Mouse (Mus musculus): ENCODE measurements around the gene Olfr584. TPM values are rescaled to one million over a fixed set of nuclear protein-coding genes. Genes with fewer than 3 reads are reported as not detected.

Gene Olfr584
- polyA plus RNA-seq (2014; fragmentation: Nextera tagmentation; extraction: Ambion mirVana): not detected in 2 replicates

GRCm38 (mm10) chr7:103081585-103081984 is at the start of gene Olfr584:
Gene Olfr584, plus strand, starts transcription at chr7:103081885.
- Histone ChIP-seq H3K4me2 (ENCODE audit: low read depth, low read length) (no peak within 1 kb of the TSS), H3K27ac (ENCODE audit: low read depth, low read length) (no peak within 1 kb of the TSS), H3K36me3 (ENCODE audit: control insufficient read depth, insufficient read depth, low read length) (no peaks in the 10 kb centered on the region), H3K4me1 (ENCODE audit: control insufficient read depth, insufficient read depth, low read length) (no peaks in the 10 kb centered on the region), H3K4me3 (ENCODE audit: low read depth, low read length) (no peak within 1 kb of the TSS), H3K9me3 (ENCODE audit: control insufficient read depth, low read length) (no peaks in the 10 kb centered on the region; the same call in 1 of the 2 replicates), H3K27me3 (ENCODE audit: control insufficient read depth, insufficient read depth, low read length) (no peaks in the 10 kb centered on the region), H3K9ac (replicated peaks; ENCODE audit: low read depth, low read length) (no peak within 1 kb of the TSS)
- 85% methylated on average over 1 of the region's 1 CpGs for WGBS
- ATAC-seq (ENCODE audit: low read depth): no peak

- H3K9ac ChIP-seq (replicated peaks; ENCODE audit: low read depth, low read length): no peak within 1 kb of the TSS
- H3K27me3 ChIP-seq (ENCODE audit: control insufficient read depth, insufficient read depth, low read length): no peaks in the 10 kb centered on the region
- H3K4me1 ChIP-seq (ENCODE audit: control insufficient read depth, insufficient read depth, low read length): no peaks in the 10 kb centered on the region
- ATAC-seq (ENCODE audit: low read depth): no peak
- no peak within 1 kb of the TSS for H3K4me2 ChIP-seq (ENCODE audit: low read depth, low read length)
- H3K36me3 ChIP-seq (ENCODE audit: control insufficient read depth, insufficient read depth, low read length): no peaks in the 10 kb centered on the region
- H3K27ac ChIP-seq (ENCODE audit: low read depth, low read length): no peak within 1 kb of the TSS
- no peak within 1 kb of the TSS for H3K4me3 ChIP-seq (ENCODE audit: low read depth, low read length)
- H3K9me3 ChIP-seq (ENCODE audit: control insufficient read depth, low read length): no peaks in the 10 kb centered on the region
These were observed 44.0 kb upstream of the Olfr584 start, which contains the start of gene Olfr582 for GRCm38 (mm10) chr7:103037724-103038123. Gene Olfr582, plus strand, starts transcription at chr7:103038024.

GRCm38 (mm10) chr7:103051000-103051399 is 30.7 kb upstream of the Olfr584 start, which contains the start of gene Olfr583:
Gene Olfr583, plus strand, starts transcription at chr7:103051300.
- no peak within 1 kb of the TSS for H3K4me2 ChIP-seq (ENCODE audit: low read depth, low read length)
- H3K27ac ChIP-seq (ENCODE audit: low read depth, low read length): no peak within 1 kb of the TSS
- H3K9ac ChIP-seq (replicated peaks; ENCODE audit: low read depth, low read length): no peak within 1 kb of the TSS
- no peak for ATAC-seq (ENCODE audit: low read depth)
- H3K36me3 ChIP-seq (ENCODE audit: control insufficient read depth, insufficient read depth, low read length): no peaks in the 10 kb centered on the region
- H3K27me3 ChIP-seq (ENCODE audit: control insufficient read depth, insufficient read depth, low read length): no peaks in the 10 kb centered on the region
- no peaks in the 10 kb centered on the region for H3K9me3 ChIP-seq (ENCODE audit: control insufficient read depth, low read length)
- H3K4me3 ChIP-seq (ENCODE audit: low read depth, low read length): no peak within 1 kb of the TSS
- H3K4me1 ChIP-seq (ENCODE audit: control insufficient read depth, insufficient read depth, low read length): no peaks in the 10 kb centered on the region
- WGBS: 98% methylated on average over 1 of the region's 1 CpGs

- no peaks in the 10 kb centered on the region for H3K4me1 ChIP-seq (ENCODE audit: control insufficient read depth, insufficient read depth, low read length)
- H3K9me3 ChIP-seq (ENCODE audit: control insufficient read depth, low read length): no peaks in the 10 kb centered on the region
- no peak within 1 kb of the TSS for H3K9ac ChIP-seq (replicated peaks; ENCODE audit: low read depth, low read length)
- H3K27me3 ChIP-seq (ENCODE audit: control insufficient read depth, insufficient read depth, low read length): no peaks in the 10 kb centered on the region
- ATAC-seq (ENCODE audit: low read depth): no peak
- H3K4me2 ChIP-seq (ENCODE audit: low read depth, low read length): no peak within 1 kb of the TSS
- H3K27ac ChIP-seq (ENCODE audit: low read depth, low read length): no peak within 1 kb of the TSS
- H3K4me3 ChIP-seq (ENCODE audit: low read depth, low read length): no peak within 1 kb of the TSS
- 93% methylated on average over 1 of the region's 1 CpGs for WGBS
- no peaks in the 10 kb centered on the region for H3K36me3 ChIP-seq (ENCODE audit: control insufficient read depth, insufficient read depth, low read length)
These were observed 15.7 kb downstream of the Olfr584 start, which contains the start of gene Olfr585 for GRCm38 (mm10) chr7:103097420-103097819. Gene Olfr585, plus strand, starts transcription at chr7:103097720.

GRCm38 (mm10) chr7:103119406-103119805 is 37.7 kb downstream of the Olfr584 start:
- no peak for ATAC-seq (ENCODE audit: low read depth)
- no peaks in the 10 kb centered on the region for H3K36me3 ChIP-seq (ENCODE audit: control insufficient read depth, insufficient read depth, low read length)
- WGBS: 43% methylated on average over 3 of the region's 3 CpGs
- H3K27ac ChIP-seq (ENCODE audit: low read depth, low read length): no peak overlapping the region
- H3K9me3 ChIP-seq (ENCODE audit: control insufficient read depth, low read length): no peaks in the 10 kb centered on the region
- no peaks in the 10 kb centered on the region for H3K4me1 ChIP-seq (ENCODE audit: control insufficient read depth, insufficient read depth, low read length)
- H3K9ac ChIP-seq (replicated peaks; ENCODE audit: low read depth, low read length): no peak overlapping the region
- no peak overlapping the region for H3K4me3 ChIP-seq (ENCODE audit: low read depth, low read length)
- H3K27me3 ChIP-seq (ENCODE audit: control insufficient read depth, insufficient read depth, low read length): no peaks in the 10 kb centered on the region
- H3K4me2 ChIP-seq (ENCODE audit: low read depth, low read length): no peak overlapping the region

GRCm38 (mm10) chr7:103125538-103125937 is 43.9 kb downstream of the Olfr584 start, which contains the start of gene Olfr586:
Gene Olfr586, minus strand, starts transcription at chr7:103125638.
- Histone ChIP-seq H3K4me3 (ENCODE audit: low read depth, low read length) (no peak within 1 kb of the TSS), H3K9ac (replicated peaks; ENCODE audit: low read depth, low read length) (no peak within 1 kb of the TSS), H3K27me3 (ENCODE audit: control insufficient read depth, insufficient read depth, low read length) (no peaks in the 10 kb centered on the region), H3K27ac (ENCODE audit: low read depth, low read length) (no peak within 1 kb of the TSS), H3K4me1 (ENCODE audit: control insufficient read depth, insufficient read depth, low read length) (no peaks in the 10 kb centered on the region), H3K36me3 (ENCODE audit: control insufficient read depth, insufficient read depth, low read length) (no peaks in the 10 kb centered on the region), H3K9me3 (ENCODE audit: control insufficient read depth, low read length) (no peaks in the 10 kb centered on the region), H3K4me2 (ENCODE audit: low read depth, low read length) (no peak within 1 kb of the TSS)
- ATAC-seq (ENCODE audit: low read depth): no peak
- WGBS: 94% methylated on average over 3 of the region's 3 CpGs

Other genes with a start within 250 kb of the Olfr584 start
- gene Olfr566, start 223.1 kb upstream of the Olfr584 start, polyA plus RNA-seq (2014; fragmentation: Nextera tagmentation; extraction: Ambion mirVana): not detected in 2 replicates
- gene Olfr568, start 204.8 kb upstream of the Olfr584 start, polyA plus RNA-seq (2014; fragmentation: Nextera tagmentation; extraction: Ambion mirVana): not detected in 2 replicates
- gene Olfr569, start 191.0 kb upstream of the Olfr584 start, polyA plus RNA-seq (2014; fragmentation: Nextera tagmentation; extraction: Ambion mirVana): not detected in 2 replicates
- gene Olfr570, start 187.3 kb upstream of the Olfr584 start, polyA plus RNA-seq (2014; fragmentation: Nextera tagmentation; extraction: Ambion mirVana): not detected in 2 replicates
- gene Olfr571, start 164.3 kb upstream of the Olfr584 start, polyA plus RNA-seq (2014; fragmentation: Nextera tagmentation; extraction: Ambion mirVana): 0.18 TPM in 1 of 2 replicates, not detected in the other
- not detected in 2 replicates for gene Olfr572, start 157.5 kb upstream of the Olfr584 start, polyA plus RNA-seq (2014; fragmentation: Nextera tagmentation; extraction: Ambion mirVana)
- gene Olfr573-ps1, start 139.3 kb upstream of the Olfr584 start, polyA plus RNA-seq (2014; fragmentation: Nextera tagmentation; extraction: Ambion mirVana): not detected in 2 replicates
- gene Olfr574, start 133.4 kb upstream of the Olfr584 start, polyA plus RNA-seq (2014; fragmentation: Nextera tagmentation; extraction: Ambion mirVana): not detected in 2 replicates
- gene Olfr575, start 123.1 kb upstream of the Olfr584 start, polyA plus RNA-seq (2014; fragmentation: Nextera tagmentation; extraction: Ambion mirVana): not detected in 2 replicates
- not detected in 2 replicates for gene Olfr576, start 119.2 kb upstream of the Olfr584 start, polyA plus RNA-seq (2014; fragmentation: Nextera tagmentation; extraction: Ambion mirVana)
- not detected in 2 replicates for gene Olfr577, start 105.9 kb upstream of the Olfr584 start, polyA plus RNA-seq (2014; fragmentation: Nextera tagmentation; extraction: Ambion mirVana)
- not detected in 2 replicates for gene Olfr578, start 92.6 kb upstream of the Olfr584 start, polyA plus RNA-seq (2014; fragmentation: Nextera tagmentation; extraction: Ambion mirVana)
- not detected in 2 replicates for gene Olfr582, start 43.9 kb upstream of the Olfr584 start, polyA plus RNA-seq (2014; fragmentation: Nextera tagmentation; extraction: Ambion mirVana)
- not detected in 2 replicates for gene Olfr583, start 30.6 kb upstream of the Olfr584 start, polyA plus RNA-seq (2014; fragmentation: Nextera tagmentation; extraction: Ambion mirVana)
- gene Olfr585, start 15.8 kb downstream of the Olfr584 start, polyA plus RNA-seq (2014; fragmentation: Nextera tagmentation; extraction: Ambion mirVana): not detected in 2 replicates
- not detected in 2 replicates for gene Olfr586, start 43.8 kb downstream of the Olfr584 start, polyA plus RNA-seq (2014; fragmentation: Nextera tagmentation; extraction: Ambion mirVana)
- gene Olfr588-ps1, start 59.0 kb downstream of the Olfr584 start, polyA plus RNA-seq (2014; fragmentation: Nextera tagmentation; extraction: Ambion mirVana): not detected in 2 replicates
- not detected in 2 replicates for gene Olfr589, start 74.5 kb downstream of the Olfr584 start, polyA plus RNA-seq (2014; fragmentation: Nextera tagmentation; extraction: Ambion mirVana)
- gene Olfr591, start 96.5 kb downstream of the Olfr584 start, polyA plus RNA-seq (2014; fragmentation: Nextera tagmentation; extraction: Ambion mirVana): not detected in 2 replicates
- not detected in 2 replicates for gene Olfr592, start 102.9 kb downstream of the Olfr584 start, polyA plus RNA-seq (2014; fragmentation: Nextera tagmentation; extraction: Ambion mirVana)
- not detected in 2 replicates for gene Olfr593, start 130.0 kb downstream of the Olfr584 start, polyA plus RNA-seq (2014; fragmentation: Nextera tagmentation; extraction: Ambion mirVana)
- gene Olfr594, start 135.1 kb downstream of the Olfr584 start, polyA plus RNA-seq (2014; fragmentation: Nextera tagmentation; extraction: Ambion mirVana): not detected in 2 replicates
- gene Usp17ld, start 170.6 kb downstream of the Olfr584 start, polyA plus RNA-seq (2014; fragmentation: Nextera tagmentation; extraction: Ambion mirVana): not detected in 2 replicates
- gene Olfr596, start 223.8 kb downstream of the Olfr584 start, polyA plus RNA-seq (2014; fragmentation: Nextera tagmentation; extraction: Ambion mirVana): not detected in 2 replicates
- not detected in 2 replicates for gene Olfr597, start 234.4 kb downstream of the Olfr584 start, polyA plus RNA-seq (2014; fragmentation: Nextera tagmentation; extraction: Ambion mirVana)
- not detected in 2 replicates for gene Olfr598, start 241.7 kb downstream of the Olfr584 start, polyA plus RNA-seq (2014; fragmentation: Nextera tagmentation; extraction: Ambion mirVana)